7 mouse cellular contexts compared by ENCODE assay signal in the genomic region with DNA sequence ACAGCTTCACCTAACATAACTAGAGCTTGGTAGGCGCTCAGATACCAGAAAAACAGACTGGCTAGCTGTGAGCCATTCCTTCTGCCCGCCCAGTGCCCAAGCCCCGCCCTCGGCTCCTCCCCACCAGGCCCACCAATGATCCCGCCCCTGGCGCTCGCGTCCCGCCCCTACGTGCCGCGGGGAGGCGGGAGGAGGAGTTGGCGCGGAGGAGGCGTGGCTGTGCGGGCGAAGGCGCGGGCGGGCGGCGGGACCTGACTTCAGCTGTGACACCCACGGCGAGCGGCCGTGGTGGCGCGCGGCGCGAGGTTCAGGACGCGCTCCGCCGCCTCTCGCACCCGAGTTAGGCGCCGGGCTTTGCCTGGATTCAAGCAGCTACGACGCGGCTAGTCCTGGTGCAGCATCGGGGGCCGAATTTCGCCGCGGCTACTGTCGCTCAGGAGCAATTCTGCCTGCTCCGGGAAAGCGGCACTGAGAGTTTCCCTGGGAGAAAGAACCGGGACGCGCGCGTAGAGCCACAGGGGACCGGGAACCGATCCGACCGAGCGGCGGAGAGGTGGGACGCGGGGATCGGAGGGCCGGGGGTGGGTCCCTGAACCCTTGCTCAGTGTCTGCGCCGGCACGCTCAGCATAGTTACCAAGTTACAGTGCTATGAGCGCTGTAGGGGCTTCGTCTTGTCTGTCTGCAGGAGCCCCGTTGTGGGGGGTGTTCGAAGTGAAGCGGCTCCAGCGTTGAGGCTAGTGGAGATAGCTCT. TPM values are rescaled to one million over a fixed set of nuclear protein-coding genes. Genes with fewer than 3 reads are reported as not detected.
DNase-seq lines count a peak whose midpoint lies in the region; ATAC-seq and TF ChIP-seq lines count a peak whose summit lies in the region.

A gene (plus strand): TSS at position 204 of the 752 bp plus-strand sequence.

- H3K27ac ChIP-seq in intestine, postnatal 0 days (ENCODE audit: low read depth, low read length): peak within 1 kb of the TSS; percentile 62
- H3K27ac ChIP-seq in midbrain, embryonic 12.5 days (replicated peaks): 0 out of 2 replicates have a peak within 1 kb of the TSS, but pooled peaks have one; percentile 2
- H3K27ac ChIP-seq in small intestine, adult 2 months (ENCODE audit: insufficient read depth, low read depth, low read length): peak within 1 kb of the TSS; percentile 36

- no peaks in the 10 kb centered on the region for H3K27me3 ChIP-seq in intestine, postnatal 0 days (replicated peaks; ENCODE audit: control insufficient read depth, insufficient read depth, low read length)
- peaks cover 12% of the 10 kb centered on the region for H3K27me3 ChIP-seq in midbrain, embryonic 12.5 days
- no peaks in the 10 kb centered on the region for H3K27me3 ChIP-seq in small intestine, adult 2 months (ENCODE audit: control insufficient read depth, insufficient read depth, low read length)

- no peaks in the 10 kb centered on the region for H3K4me1 ChIP-seq in intestine, postnatal 0 days (replicated peaks; ENCODE audit: control insufficient read depth, insufficient read depth, low read length)
- peaks cover 10% of the 10 kb centered on the region; the same call in 1 of the 2 replicates for H3K4me1 ChIP-seq in midbrain, embryonic 12.5 days
- peaks cover 22% of the 10 kb centered on the region for H3K4me1 ChIP-seq in small intestine, adult 2 months (ENCODE audit: control insufficient read depth, insufficient read depth, insufficient read length, low read length)

- peak; percentile 90 for TF ChIP-seq POLR2A in small intestine, adult 2 months (IDR thresholded peaks at IDR 0.05; ENCODE audit: low read depth, low read length)

- peak; percentile 96 for ATAC-seq in intestine, postnatal 0 days
- ATAC-seq in midbrain, embryonic 12.5 days (ENCODE audit: low FRiP score, low read depth): peak; percentile 98

- intact Hi-C loops in left cerebral cortex, postnatal 4 days (cut with DNase I): loop anchor here (5.0 kb wide), 1 partner anchor 164 kb away; no protein-coding TSS in a partner anchor

- H3K4me3 ChIP-seq in intestine, postnatal 0 days (ENCODE audit: low read depth, low read length): peak within 1 kb of the TSS; percentile 63
- peak within 1 kb of the TSS; percentile 68 for H3K4me3 ChIP-seq in midbrain, embryonic 12.5 days
- H3K4me3 ChIP-seq in small intestine, adult 2 months (ENCODE audit: low read depth, low read length): peak within 1 kb of the TSS; percentile 93

- under 1% methylated on average over 66 of the region's 75 CpGs for WGBS in intestine, postnatal 0 days
- WGBS in midbrain, embryonic 12.5 days: under 1% methylated on average over 75 of the region's 75 CpGs
- WGBS in small intestine, adult 2 months: under 1% methylated on average over 75 of the region's 75 CpGs

- peak within 1 kb of the TSS; percentile 62 for H3K9ac ChIP-seq in intestine, postnatal 0 days (ENCODE audit: low read depth, low read length)
- peak within 1 kb of the TSS; percentile 66 for H3K9ac ChIP-seq in midbrain, embryonic 12.5 days (replicated peaks)

- no peak for TF ChIP-seq CTCF in intestine, postnatal 0 days (IDR thresholded peaks at IDR 0.05; ENCODE audit: low read depth)
- no peak for TF ChIP-seq CTCF in small intestine, adult 2 months (IDR thresholded peaks at IDR 0.05; ENCODE audit: extremely low read depth, insufficient read length, insufficient replicate concordance, low read depth, low read length)

- H3K9me3 ChIP-seq in intestine, postnatal 0 days (ENCODE audit: control insufficient read depth): no peaks in the 10 kb centered on the region
- no peaks in the 10 kb centered on the region for H3K9me3 ChIP-seq in midbrain, embryonic 12.5 days

- H3K36me3 ChIP-seq in intestine, postnatal 0 days (ENCODE audit: control insufficient read depth, insufficient read depth): no peaks in the 10 kb centered on the region
- H3K36me3 ChIP-seq in midbrain, embryonic 12.5 days: no peaks in the 10 kb centered on the region
- H3K36me3 ChIP-seq in small intestine, adult 2 months (ENCODE audit: control insufficient read depth, insufficient read depth, low read length): no peaks in the 10 kb centered on the region

- DNase-seq in adrenal gland, adult 8-10 months: peak; percentile 93
- peak; percentile 95 for DNase-seq in embryo, embryonic 9.5 days (ENCODE audit: extremely low spot score)
- DNase-seq in gonadal fat pad, adult 2 months (ENCODE audit: low read depth): no peak
- peak; percentile 96 for DNase-seq in left cerebral cortex, postnatal 4 days

- peak within 1 kb of the TSS; percentile 99 for H3K4me2 ChIP-seq in intestine, postnatal 0 days (replicated peaks; ENCODE audit: low read depth)
- H3K4me2 ChIP-seq in midbrain, embryonic 12.5 days (replicated peaks): peak within 1 kb of the TSS; percentile 85

RNA-seq across cellular contexts. Expression of the gene that starts here (rescaled TPM):
- 10 to 100 TPM; 47.7 to 97.8 (median 53.3) TPM for total RNA-seq in adrenal gland, adult 8-10 months (2022)
- 63.8 and 64.5 TPM in 2 replicates for polyA plus RNA-seq in gonadal fat pad, adult 2 months (2012; rRNA removed)
- polyA plus RNA-seq in intestine, postnatal 0 days (2015; fragmentation: Nextera tagmentation; extraction: Ambion mirVana): 26.1 and 27.4 TPM in 2 replicates
- total RNA-seq in left cerebral cortex, postnatal 4 days (2021): 10 to 100 TPM; 17.2 to 17.5 TPM
- 5.8 and 7.1 TPM in 2 replicates for polyA plus RNA-seq in midbrain, embryonic 12.5 days (2016; fragmentation: Nextera tagmentation; extraction: Ambion mirVana)
- polyA plus RNA-seq in small intestine, adult 2 months (2012; rRNA removed): 9.1 and 22.7 TPM in 2 replicates

Comparison
In these comparisons a context has a peak if more than half of its experiments do, and no peak if none do; other contexts are left out.
1. H3K27ac ChIP-seq: peak in every context shown above with its lines; median percentile 62 in intestine, postnatal 0 days; 36 in small intestine, adult 2 months; 2 in midbrain, embryonic 12.5 days.